Mouse (Mus musculus): ENCODE data around the gene Fetub. TPM values are rescaled to one million over a fixed set of nuclear protein-coding genes. Genes with fewer than 3 reads are reported as not detected.
A peak's percentile ranks its signal among the peaks of the same experiment; 100 is the strongest.

Gene Fetub
- not detected in 2 replicates for polyA plus RNA-seq (2016; fragmentation: Nextera tagmentation; extraction: Ambion mirVana)

DNA sequence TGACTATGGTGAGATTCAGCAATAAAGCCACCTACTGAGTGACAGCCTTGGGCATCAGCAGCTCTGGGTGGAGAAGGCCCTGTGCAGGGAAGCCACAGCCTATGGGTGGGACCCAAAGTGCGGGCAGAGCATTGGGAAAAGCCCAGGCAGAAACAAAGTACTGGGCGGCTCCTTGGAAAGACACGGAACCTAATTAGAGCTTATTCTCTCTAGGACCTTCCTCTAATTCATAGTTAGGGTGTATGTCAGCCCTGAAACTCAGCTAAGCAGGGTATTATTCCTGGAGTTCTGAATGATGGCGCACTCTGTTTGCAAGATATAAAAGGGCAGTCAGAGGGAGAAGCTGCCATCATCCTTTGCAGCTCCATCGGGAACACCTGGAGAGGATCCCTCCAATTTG is at the start of gene Fetub:
Gene Fetub (plus strand): TSS at position 301 of the 400 bp plus-strand sequence.
- Histone ChIP-seq H3K4me2 (replicated peaks) (peak within 1 kb of the TSS; percentile 24; the same call in 1 of the 2 replicates), H3K4me1 (peaks cover 11% of the 10 kb centered on the region; the same call in 1 of the 2 replicates), H3K27ac (no peak within 1 kb of the TSS), H3K36me3 (no peaks in the 10 kb centered on the region), H3K9me3 (no peaks in the 10 kb centered on the region), H3K9ac (no peak within 1 kb of the TSS), H3K27me3 (no peaks in the 10 kb centered on the region), H3K4me3 (no peak within 1 kb of the TSS)
- 86% methylated on average over 5 of the region's 5 CpGs for WGBS
- ATAC-seq (ENCODE audit: insufficient number of reproducible peaks, insufficient read depth, low FRiP score, low TSS enrichment), result no peak

GRCm38 (mm10) chr16:22872397-22872796 is 45.7 kb upstream of the Fetub start:
- 90% methylated on average over 8 of the region's 8 CpGs for WGBS
- Histone ChIP-seq H3K4me2 (replicated peaks) (no peak overlapping the region), H3K4me1 (no peaks in the 10 kb centered on the region), H3K4me3 (no peak overlapping the region), H3K9ac (no peak overlapping the region), H3K27me3 (no peaks in the 10 kb centered on the region), H3K27ac (no peak overlapping the region), H3K36me3 (peaks cover 55% of the 10 kb centered on the region), H3K9me3 (no peaks in the 10 kb centered on the region)
- ATAC-seq (ENCODE audit: insufficient number of reproducible peaks, insufficient read depth, low FRiP score, low TSS enrichment), result no peak

- no peak for ATAC-seq (ENCODE audit: insufficient number of reproducible peaks, insufficient read depth, low FRiP score, low TSS enrichment)
- no peaks in the 10 kb centered on the region for H3K4me1 ChIP-seq
- H3K4me2 ChIP-seq (replicated peaks), result no peak overlapping the region
- no peak overlapping the region for H3K27ac ChIP-seq
- WGBS, result 75% methylated on average over 4 of the region's 4 CpGs
- peaks cover 48% of the 10 kb centered on the region for H3K36me3 ChIP-seq
- no peak overlapping the region for H3K9ac ChIP-seq
- no peaks in the 10 kb centered on the region for H3K9me3 ChIP-seq
- H3K4me3 ChIP-seq, result no peak overlapping the region
- H3K27me3 ChIP-seq, result no peaks in the 10 kb centered on the region
Measured at GRCm38 (mm10) chr16:22873369-22873768, 44.8 kb upstream of the Fetub start.

- H3K4me3 ChIP-seq, result no peak overlapping the region
- ATAC-seq (ENCODE audit: insufficient number of reproducible peaks, insufficient read depth, low FRiP score, low TSS enrichment), result no peak
- no peak overlapping the region for H3K27ac ChIP-seq
- no peaks in the 10 kb centered on the region for H3K9me3 ChIP-seq
- WGBS, result 30% methylated on average over 9 of the region's 9 CpGs
- no peak overlapping the region for H3K9ac ChIP-seq
- H3K4me2 ChIP-seq (replicated peaks), result no peak overlapping the region
- no peaks in the 10 kb centered on the region for H3K27me3 ChIP-seq
- H3K4me1 ChIP-seq, result peaks cover 14% of the 10 kb centered on the region
- H3K36me3 ChIP-seq, result peaks cover 17% of the 10 kb centered on the region
Measured at GRCm38 (mm10) chr16:22876218-22877043, 41.7 kb upstream of the Fetub start.

DNA sequence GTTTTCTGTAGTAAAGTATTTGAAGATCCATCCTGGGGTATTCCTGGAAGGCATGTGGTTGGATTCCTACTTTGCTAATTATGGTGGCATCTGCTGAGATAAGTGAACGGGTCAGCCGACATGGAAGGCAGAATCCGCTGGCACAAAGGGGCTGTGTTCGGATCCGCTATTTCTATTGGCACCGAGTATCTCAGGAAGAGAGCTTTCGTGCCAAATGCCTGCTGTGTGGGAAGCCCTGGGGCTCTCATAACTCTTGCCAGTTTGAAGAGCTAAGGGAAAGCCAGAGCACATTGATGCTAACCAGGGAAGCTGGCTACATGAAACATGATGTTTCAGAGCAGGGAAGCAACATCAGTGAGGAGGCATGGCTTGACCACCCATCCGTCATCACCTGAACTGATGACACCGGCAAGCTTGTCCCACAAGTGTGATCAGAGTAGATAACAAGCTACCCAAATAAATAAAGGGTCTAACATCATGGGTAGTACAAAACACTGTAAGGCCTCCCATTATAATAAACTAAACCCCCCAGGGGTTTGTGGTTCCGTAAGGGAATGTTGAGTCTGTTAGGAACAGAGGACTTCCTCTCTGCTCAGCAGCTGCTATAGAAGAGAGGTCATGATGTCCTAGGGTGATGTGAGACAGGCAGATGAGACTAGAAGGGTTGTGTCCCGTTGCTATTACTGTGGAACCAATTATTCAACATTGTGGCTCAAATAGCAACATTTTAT is 40.3 kb upstream of the Fetub start:
- H3K27ac ChIP-seq, result no peak overlapping the region
- 75% methylated on average over 11 of the region's 11 CpGs for WGBS
- no peaks in the 10 kb centered on the region for H3K9me3 ChIP-seq
- H3K4me1 ChIP-seq, result peaks cover 14% of the 10 kb centered on the region
- H3K36me3 ChIP-seq, result peaks cover 4% of the 10 kb centered on the region
- ATAC-seq (ENCODE audit: insufficient number of reproducible peaks, insufficient read depth, low FRiP score, low TSS enrichment), result no peak
- H3K27me3 ChIP-seq, result no peaks in the 10 kb centered on the region
- no peak overlapping the region for H3K4me3 ChIP-seq
- H3K4me2 ChIP-seq (replicated peaks), result no peak overlapping the region
- no peak overlapping the region for H3K9ac ChIP-seq

DNA sequence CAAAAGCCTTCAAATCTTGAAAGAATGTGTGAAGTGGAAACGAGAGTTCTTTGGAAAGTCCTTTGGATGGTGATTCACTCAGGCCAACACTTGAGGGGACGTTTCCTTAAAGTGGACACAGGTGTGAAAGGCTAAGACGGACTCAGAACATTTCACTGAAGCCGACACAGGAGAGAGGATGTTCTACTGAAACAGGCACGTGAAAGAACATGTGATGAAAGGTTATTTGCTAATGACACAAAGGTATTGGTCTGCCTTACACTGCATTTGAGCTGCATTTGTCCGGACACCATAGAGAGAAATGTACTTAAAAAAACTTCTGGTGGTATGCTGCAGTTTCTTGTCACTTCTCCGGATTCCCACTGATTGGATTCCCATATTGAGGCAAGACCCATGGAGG is 39.4 kb upstream of the Fetub start:
- no peaks in the 10 kb centered on the region for H3K36me3 ChIP-seq
- ATAC-seq (ENCODE audit: insufficient number of reproducible peaks, insufficient read depth, low FRiP score, low TSS enrichment), result no peak
- WGBS, result 76% methylated on average over 7 of the region's 7 CpGs
- no peak overlapping the region for H3K4me2 ChIP-seq (replicated peaks)
- H3K4me3 ChIP-seq, result no peak overlapping the region
- H3K27me3 ChIP-seq, result 0 out of 2 replicates have a peak, but pooled peaks cover 4% of the 10 kb centered on the region
- no peaks in the 10 kb centered on the region for H3K9me3 ChIP-seq
- H3K27ac ChIP-seq, result no peak overlapping the region
- peaks cover 14% of the 10 kb centered on the region for H3K4me1 ChIP-seq
- no peak overlapping the region for H3K9ac ChIP-seq

GRCm38 (mm10) chr16:22879945-22880595 is 38.1 kb upstream of the Fetub start:
- H3K4me3 ChIP-seq, result no peak overlapping the region
- WGBS, result 56% methylated on average over 7 of the region's 7 CpGs

DNA sequence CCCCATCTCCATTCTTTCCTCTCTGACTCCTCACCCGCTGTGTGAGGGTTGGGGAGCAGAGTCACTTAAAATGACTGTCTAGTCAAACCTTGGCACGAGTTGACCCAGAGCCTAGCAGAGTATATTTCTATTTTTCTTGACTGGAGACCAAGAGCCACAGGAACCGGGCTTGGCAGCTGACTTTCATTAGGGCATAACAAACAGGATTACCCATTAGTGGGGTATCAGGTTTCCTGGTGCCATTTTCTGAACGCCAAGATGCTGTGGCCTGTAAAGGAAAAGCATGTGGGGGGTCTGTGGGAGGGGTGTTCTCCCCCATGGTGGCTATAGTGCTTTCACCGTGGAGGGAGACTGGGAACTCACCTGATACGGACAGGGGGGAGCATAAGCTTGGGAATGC is 37.2 kb upstream of the Fetub start:
- Histone ChIP-seq H3K27me3 (0 out of 2 replicates have a peak, but pooled peaks cover 6% of the 10 kb centered on the region), H3K4me3 (no peak overlapping the region), H3K4me2 (replicated peaks) (no peak overlapping the region), H3K4me1 (peaks cover 14% of the 10 kb centered on the region), H3K9me3 (no peaks in the 10 kb centered on the region), H3K36me3 (no peaks in the 10 kb centered on the region), H3K9ac (no peak overlapping the region), H3K27ac (0 out of 2 replicates have a peak overlapping the region, but pooled peaks have one; percentile 32)
- ATAC-seq (ENCODE audit: insufficient number of reproducible peaks, insufficient read depth, low FRiP score, low TSS enrichment), result peak; percentile 59
- 0% methylated on average over 6 of the region's 6 CpGs for WGBS

More at GRCm38 (mm10) chr16:22879945-22880595, 38.1 kb upstream of the Fetub start:
- Histone ChIP-seq H3K4me2 (replicated peaks) (no peak overlapping the region), H3K36me3 (no peaks in the 10 kb centered on the region), H3K27me3 (0 out of 2 replicates have a peak, but pooled peaks cover 6% of the 10 kb centered on the region), H3K9ac (no peak overlapping the region), H3K4me1 (peaks cover 14% of the 10 kb centered on the region), H3K9me3 (no peaks in the 10 kb centered on the region), H3K27ac (no peak overlapping the region)
- no peak for ATAC-seq (ENCODE audit: insufficient number of reproducible peaks, insufficient read depth, low FRiP score, low TSS enrichment)

DNA sequence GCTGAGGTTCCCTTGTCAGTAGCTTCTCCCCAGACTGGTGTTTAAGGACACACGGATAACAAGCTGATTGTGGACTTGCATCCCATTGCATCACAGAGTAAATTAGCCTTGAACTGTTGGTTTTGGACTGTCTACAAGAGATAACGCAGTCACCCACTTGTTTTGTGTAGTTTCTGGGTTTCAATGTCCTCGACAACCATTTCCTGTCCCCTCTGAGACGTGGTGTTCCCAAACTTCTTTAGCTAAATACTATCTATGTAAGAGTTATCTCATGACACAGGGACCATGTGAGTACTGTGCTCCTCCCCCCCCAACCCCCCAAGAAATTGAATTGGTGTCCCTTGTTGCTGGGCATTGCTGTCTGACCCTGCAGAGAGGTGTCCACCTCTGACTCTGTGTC is 36.6 kb upstream of the Fetub start:
- Histone ChIP-seq H3K9ac (no peak overlapping the region), H3K36me3 (no peaks in the 10 kb centered on the region), H3K27me3 (0 out of 2 replicates have a peak, but pooled peaks cover 6% of the 10 kb centered on the region), H3K27ac (no peak overlapping the region), H3K4me3 (no peak overlapping the region), H3K4me2 (replicated peaks) (no peak overlapping the region), H3K4me1 (peaks cover 14% of the 10 kb centered on the region), H3K9me3 (no peaks in the 10 kb centered on the region)
- ATAC-seq (ENCODE audit: insufficient number of reproducible peaks, insufficient read depth, low FRiP score, low TSS enrichment), result no peak
- 47% methylated on average over 4 of the region's 4 CpGs for WGBS

DNA sequence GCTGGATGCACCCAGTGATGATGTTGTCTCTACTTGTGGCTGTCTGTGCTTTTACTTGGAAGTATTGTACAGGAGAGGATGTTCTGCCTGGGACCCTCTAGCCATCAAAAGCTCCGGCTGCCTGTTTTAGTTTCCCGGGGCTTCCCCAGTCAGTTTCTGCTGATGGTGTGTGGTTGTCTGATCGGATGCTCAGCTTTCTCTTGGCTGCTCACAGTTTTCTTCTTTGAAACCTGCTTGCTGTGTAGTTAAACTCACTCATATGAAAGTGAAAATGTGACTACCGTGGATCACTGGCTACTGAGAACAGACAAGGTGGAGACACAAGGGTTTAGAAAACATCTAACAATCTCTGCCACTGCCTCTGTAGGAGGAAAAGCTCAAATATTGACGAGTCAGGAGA is 34.7 kb upstream of the Fetub start:
- Histone ChIP-seq H3K36me3 (no peaks in the 10 kb centered on the region), H3K9me3 (no peaks in the 10 kb centered on the region), H3K27me3 (0 out of 2 replicates have a peak, but pooled peaks cover 6% of the 10 kb centered on the region), H3K4me2 (replicated peaks) (no peak overlapping the region), H3K9ac (no peak overlapping the region), H3K4me3 (no peak overlapping the region), H3K4me1 (peaks cover 14% of the 10 kb centered on the region), H3K27ac (no peak overlapping the region)
- 82% methylated on average over 5 of the region's 5 CpGs for WGBS
- no peak for ATAC-seq (ENCODE audit: insufficient number of reproducible peaks, insufficient read depth, low FRiP score, low TSS enrichment)

DNA sequence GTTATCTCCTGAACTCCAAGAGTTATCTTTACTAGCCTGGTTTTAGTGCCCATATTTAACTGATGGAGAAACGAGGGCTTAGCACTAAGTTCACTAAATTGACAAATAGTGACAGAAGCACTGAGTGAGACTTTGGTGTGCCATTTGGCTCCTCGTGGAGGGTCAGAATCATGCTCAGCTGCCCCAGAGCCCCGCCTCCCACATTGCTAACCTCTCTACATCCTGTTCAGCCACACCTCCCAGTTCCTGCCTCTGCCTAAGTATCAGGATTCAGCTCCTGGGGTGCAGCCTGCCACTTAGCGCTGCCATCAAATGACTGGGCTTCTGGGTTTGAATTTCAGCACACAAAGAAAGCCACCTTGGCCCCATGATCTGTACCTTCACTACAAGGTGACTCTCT is 32.8 kb upstream of the Fetub start:
- H3K36me3 ChIP-seq, result no peaks in the 10 kb centered on the region
- no peak overlapping the region for H3K4me2 ChIP-seq (replicated peaks)
- H3K27me3 ChIP-seq, result 0 out of 2 replicates have a peak, but pooled peaks cover 6% of the 10 kb centered on the region
- no peak overlapping the region for H3K9ac ChIP-seq
- H3K4me1 ChIP-seq, result peaks cover 10% of the 10 kb centered on the region
- H3K27ac ChIP-seq, result no peak overlapping the region
- no peak for ATAC-seq (ENCODE audit: insufficient number of reproducible peaks, insufficient read depth, low FRiP score, low TSS enrichment)
- 50% methylated on average over 4 of the region's 4 CpGs for WGBS
- H3K4me3 ChIP-seq, result no peak overlapping the region
- H3K9me3 ChIP-seq, result no peaks in the 10 kb centered on the region

Measured in embryonic facial prominence, embryonic 12.5 days (tissue).